Mouse (Mus musculus) heart, embryonic 16.5 days (tissue): Measurements from ENCODE around the gene Pgpep1. TPM values are rescaled to one million over a fixed set of nuclear protein-coding genes. Genes with fewer than 3 reads are reported as not detected.
A peak's percentile ranks its signal among the peaks of the same experiment; 100 is the strongest.

Experiments
- ATAC-seq: fragments of 200-750 bp; cut with Nextera tagmentation; replicated peaks from 2 replicates; pipeline ENCODE4 v1.8.0; 2017; ENCODE audit warnings: moderate number of reproducible peaks; ENCODE audit not compliant: insufficient read depth, low FRiP score; ENCODE audit errors: extremely low read depth
- H3K27ac ChIP-seq: fragments of 300-500 bp; sonication (generic); 2 replicates; pipeline ENCODE4 v1.5.1; 2014; ENCODE audit warnings: mild to moderate bottlenecking, low read length, control low read depth, moderate library complexity
- H3K27me3 ChIP-seq: fragments of 300-500 bp; sonication (generic); 2 replicates; pipeline ENCODE4 v1.6.1; 2014; ENCODE audit warnings: low read length, mixed read lengths; ENCODE audit not compliant: control insufficient read depth, insufficient read depth
- H3K36me3 ChIP-seq: fragments of 300-500 bp; sonication (generic); 2 replicates; pipeline ENCODE4 v1.6.1; 2014; ENCODE audit not compliant: control insufficient read depth, insufficient read depth
- H3K4me1 ChIP-seq: fragments of 300-500 bp; sonication (generic); 2 replicates; pipeline ENCODE4 v1.6.1; 2014; ENCODE audit warnings: low read length, mixed read lengths; ENCODE audit not compliant: control insufficient read depth, insufficient read depth
- H3K4me2 ChIP-seq: fragments of 300-500 bp; sonication (generic); 2 replicates; pipeline ENCODE4 v1.6.1; 2014; ENCODE audit warnings: low read depth, mild to moderate bottlenecking, control low read depth, low read length
- H3K4me3 ChIP-seq: fragments of 300-500 bp; sonication (generic); 2 replicates; pipeline ENCODE4 v1.5.1; 2014; ENCODE audit warnings: mild to moderate bottlenecking, control low read depth, low read length
- H3K9ac ChIP-seq: fragments of 300-500 bp; sonication (generic); 2 replicates; pipeline ENCODE4 v1.6.1; 2014; ENCODE audit warnings: low read length, control low read depth
- H3K9me3 ChIP-seq: fragments of 300-500 bp; sonication (generic); replicated peaks from 2 replicates; pipeline ENCODE4 v1.6.1; 2016; ENCODE audit warnings: low read length; ENCODE audit not compliant: control insufficient read depth
- WGBS: fragments of 180-500 bp; shearing (Covaris S2); extraction: QIAGEN DNeasy Blood & Tissue Kit; methylation state at CpG from one replicate; pipeline ENCODE4 v1.1.7; 2014; 5-methylcytosine and 5-hydroxymethylcytosine counted together
- polyA plus RNA-seq: library from polyadenylated mRNA; unstranded; fragments of >200 nt; fragmentation: Nextera tagmentation; extraction: Ambion mirVana; gene quantifications from 2 replicates; pipeline ENCODE4 v1.2.1, GENCODE M21; 2015

Pgpep1 gene
- polyA plus RNA-seq, 1 experiment from 2014 or later, result 36.7 TPM

DNA sequence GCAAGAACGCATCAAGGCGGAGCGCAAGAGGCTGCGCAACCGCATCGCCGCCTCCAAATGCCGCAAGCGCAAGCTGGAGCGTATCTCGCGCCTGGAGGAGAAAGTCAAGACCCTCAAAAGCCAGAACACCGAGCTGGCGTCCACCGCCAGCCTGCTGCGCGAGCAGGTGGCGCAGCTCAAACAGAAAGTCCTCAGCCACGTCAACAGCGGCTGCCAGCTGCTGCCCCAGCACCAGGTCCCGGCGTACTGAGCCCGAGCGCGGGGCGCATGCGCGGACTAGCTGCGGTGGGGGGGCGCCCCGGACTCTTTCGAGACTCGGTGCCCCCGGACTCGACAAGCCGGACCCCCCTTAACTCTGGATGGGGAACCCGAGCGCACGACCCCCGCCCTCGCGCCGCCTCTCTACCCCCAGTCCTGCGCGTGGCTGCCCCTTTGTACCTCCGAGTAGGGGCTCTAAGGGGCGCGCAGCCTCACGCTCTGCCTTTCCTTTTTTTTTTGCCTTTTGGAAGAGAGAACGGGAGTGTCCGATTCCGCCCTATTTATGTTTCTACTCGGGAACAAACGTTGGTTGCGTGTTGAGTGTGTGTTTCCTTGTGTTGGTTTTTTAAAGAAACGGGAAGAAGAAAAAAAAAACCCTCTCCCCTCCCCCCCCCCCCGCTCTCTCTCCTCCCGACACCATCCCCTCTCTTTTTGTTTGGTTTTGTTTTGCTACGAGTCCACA, 39.8 kb upstream of the Pgpep1 start:
- H3K4me3 ChIP-seq, result peak overlapping the region; percentile 88
- peak overlapping the region; percentile 99 for H3K27ac ChIP-seq
- no peak for ATAC-seq
- no peaks in the 10 kb centered on the region for H3K27me3 ChIP-seq
- H3K4me2 ChIP-seq, result peak overlapping the region; percentile 73
- H3K36me3 ChIP-seq, result 0 out of 2 replicates have a peak, but pooled peaks cover 2% of the 10 kb centered on the region
- whole genome bisulfite sequencing, result under 1% methylated on average over 56 of the region's 59 CpGs
- H3K4me1 ChIP-seq, result peaks cover 45% of the 10 kb centered on the region
- peak overlapping the region; percentile 99 for H3K9ac ChIP-seq
- no peaks in the 10 kb centered on the region for H3K9me3 ChIP-seq

DNA sequence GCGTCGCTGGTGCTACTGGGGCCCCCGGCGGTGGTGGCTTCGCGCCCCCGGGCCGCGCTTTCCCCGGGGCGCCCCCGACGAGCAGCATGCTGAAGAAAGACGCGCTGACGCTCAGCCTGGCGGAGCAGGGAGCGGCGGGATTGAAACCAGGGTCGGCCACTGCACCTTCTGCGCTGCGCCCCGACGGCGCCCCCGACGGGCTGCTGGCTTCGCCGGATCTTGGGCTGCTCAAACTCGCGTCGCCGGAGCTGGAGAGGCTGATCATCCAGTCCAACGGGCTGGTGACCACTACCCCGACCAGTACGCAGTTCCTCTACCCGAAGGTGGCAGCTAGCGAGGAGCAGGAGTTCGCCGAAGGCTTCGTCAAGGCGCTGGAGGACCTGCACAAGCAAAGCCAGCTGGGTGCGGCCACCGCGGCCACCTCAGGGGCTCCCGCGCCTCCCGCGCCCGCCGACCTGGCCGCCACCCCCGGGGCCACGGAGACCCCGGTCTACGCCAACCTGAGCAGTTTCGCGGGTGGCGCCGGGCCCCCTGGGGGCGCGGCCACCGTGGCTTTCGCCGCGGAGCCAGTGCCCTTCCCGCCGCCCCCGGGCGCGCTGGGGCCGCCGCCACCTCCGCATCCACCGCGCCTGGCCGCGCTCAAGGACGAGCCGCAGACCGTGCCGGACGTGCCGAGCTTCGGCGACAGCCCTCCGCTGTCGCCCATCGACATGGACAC, 39.1 kb upstream of the Pgpep1 start:
- under 1% methylated on average over 87 of the region's 89 CpGs for WGBS
- Histone ChIP-seq H3K36me3 (0 out of 2 replicates have a peak, but pooled peaks cover 2% of the 10 kb centered on the region), H3K9me3 (no peaks in the 10 kb centered on the region), H3K9ac (peak overlapping the region; percentile 99), H3K4me1 (peaks cover 46% of the 10 kb centered on the region), H3K4me2 (peak overlapping the region; percentile 73), H3K27me3 (no peaks in the 10 kb centered on the region), H3K4me3 (peak overlapping the region; percentile 88), H3K27ac (peak overlapping the region; percentile 99)
- peak; percentile 0 for ATAC-seq

DNA sequence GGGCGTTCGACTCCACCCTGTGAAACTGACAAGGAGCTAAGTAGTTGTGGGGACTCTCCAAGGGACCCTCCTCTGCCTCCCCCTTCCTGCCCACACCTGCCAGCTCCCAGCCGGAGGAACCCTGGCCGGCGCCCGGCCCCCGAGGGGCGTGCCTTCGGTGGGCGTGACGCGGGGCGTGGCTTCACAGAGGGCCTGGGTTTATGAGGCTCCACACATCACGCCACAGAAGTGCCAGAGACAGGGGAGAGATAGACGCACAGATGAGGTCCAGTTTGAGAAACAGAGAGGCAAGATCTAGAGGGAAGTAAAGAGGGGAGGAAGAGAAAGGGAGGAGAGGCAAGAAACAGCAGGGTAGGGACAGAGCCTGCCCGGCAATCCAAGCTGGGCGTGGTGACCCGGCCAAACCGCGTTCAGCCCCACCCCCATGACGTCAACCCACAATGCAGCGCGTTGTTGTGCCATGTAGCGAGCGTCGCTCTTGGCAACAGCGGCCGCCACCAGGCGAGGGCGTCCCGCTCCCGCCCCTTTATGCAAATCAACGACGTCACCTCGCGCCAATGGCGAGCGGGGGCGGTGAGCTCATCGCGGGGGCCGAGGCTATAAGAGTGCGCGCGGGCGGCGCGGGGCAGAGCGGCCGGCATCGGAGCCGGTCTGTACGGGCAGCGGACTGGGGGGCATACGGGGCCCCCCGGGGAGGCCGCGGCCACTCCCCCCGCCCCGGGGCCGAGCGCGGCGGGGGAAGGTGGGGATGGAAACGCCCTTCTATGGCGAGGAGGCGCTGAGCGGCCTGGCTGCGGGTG, 38.3 kb upstream of the Pgpep1 start, which contains the start of gene Jund:
Jund (plus strand) TSS at position 640 of the 800 bp plus-strand sequence.
- peak within 1 kb of the TSS; percentile 73 for H3K4me2 ChIP-seq
- H3K4me1 ChIP-seq, result peaks cover 48% of the 10 kb centered on the region
- 0 out of 2 replicates have a peak, but pooled peaks cover 2% of the 10 kb centered on the region for H3K36me3 ChIP-seq
- ATAC-seq, result peak; percentile 87
- H3K9me3 ChIP-seq, result no peaks in the 10 kb centered on the region
- no peaks in the 10 kb centered on the region for H3K27me3 ChIP-seq
- peak within 1 kb of the TSS; percentile 99 for H3K27ac ChIP-seq
- H3K9ac ChIP-seq, result peak within 1 kb of the TSS; percentile 99
- peak within 1 kb of the TSS; percentile 88 for H3K4me3 ChIP-seq
- under 1% methylated on average over 69 of the region's 69 CpGs for WGBS

DNA sequence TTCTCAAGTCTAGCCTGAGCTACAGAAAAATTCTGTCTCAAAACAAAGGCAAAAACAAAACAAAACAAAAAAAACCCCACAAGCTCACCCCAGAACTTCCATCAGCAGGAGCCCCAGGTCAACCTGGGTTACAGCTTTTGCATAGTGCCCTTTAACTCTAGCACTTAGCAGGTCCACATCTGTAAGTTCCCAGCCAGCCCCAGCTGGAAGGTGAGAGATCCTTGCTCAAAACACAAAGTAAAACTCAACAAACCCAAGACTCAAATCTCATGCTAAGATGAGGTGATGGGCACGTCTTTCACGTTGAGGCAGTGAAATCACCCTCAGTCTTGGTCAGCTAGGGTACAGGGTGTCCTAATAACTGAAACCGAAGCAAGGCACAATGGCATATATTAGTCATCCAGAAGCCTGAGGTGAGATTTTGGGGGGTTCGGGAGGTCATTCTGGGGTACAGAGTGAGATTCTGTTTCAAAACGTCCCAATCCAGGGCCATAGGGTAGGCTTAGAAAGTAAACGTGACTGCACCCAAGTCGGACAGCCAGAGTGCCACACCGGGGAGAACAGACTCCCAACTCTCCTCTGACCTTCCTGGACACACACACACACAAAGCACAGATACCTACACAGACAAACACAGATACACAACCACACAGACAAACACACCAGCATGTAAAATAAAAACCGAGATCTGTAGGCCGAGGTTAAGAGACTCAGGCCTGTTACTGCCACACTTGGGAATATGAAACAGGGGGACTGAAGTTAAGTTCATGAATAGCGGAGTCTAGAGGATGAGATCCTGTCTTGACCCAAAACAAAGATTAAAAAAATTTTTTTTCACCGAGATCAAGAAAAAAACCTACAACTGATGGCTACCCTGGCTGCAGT, 37.4 kb upstream of the Pgpep1 start:
- Histone ChIP-seq H3K36me3 (0 out of 2 replicates have a peak, but pooled peaks cover 2% of the 10 kb centered on the region), H3K27ac (peak overlapping the region; percentile 97), H3K4me2 (peak overlapping the region; percentile 73), H3K27me3 (no peaks in the 10 kb centered on the region), H3K4me3 (peak overlapping the region; percentile 60), H3K9me3 (no peaks in the 10 kb centered on the region), H3K9ac (peak overlapping the region; percentile 74), H3K4me1 (peaks cover 50% of the 10 kb centered on the region)
- no peak for ATAC-seq
- 61% methylated on average over 12 of the region's 12 CpGs for WGBS

DNA sequence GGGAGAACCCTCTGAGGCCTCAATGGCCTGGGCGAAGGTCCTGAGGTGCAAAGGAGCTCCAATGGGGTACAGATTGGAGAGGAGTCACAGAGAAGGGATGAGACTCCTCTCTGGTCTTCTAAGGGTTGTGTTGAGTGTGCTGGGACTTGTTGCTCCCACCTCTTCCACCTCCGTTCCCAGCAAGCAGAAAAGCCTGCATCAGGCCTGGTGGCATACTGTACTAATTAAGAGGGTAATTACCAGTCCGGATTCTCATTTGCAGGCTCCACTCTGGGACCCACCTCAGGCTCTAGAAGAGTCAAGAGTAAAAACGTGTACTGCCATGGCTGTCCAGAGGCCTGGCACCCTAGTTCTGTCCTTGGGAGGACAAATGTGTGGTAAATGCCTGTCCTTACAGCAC, 36.8 kb upstream of the Pgpep1 start:
- peak overlapping the region; percentile 62 for H3K4me2 ChIP-seq
- no peak overlapping the region; the same call in 1 of the 2 replicates for H3K4me3 ChIP-seq
- no peak for ATAC-seq
- H3K9me3 ChIP-seq, result no peaks in the 10 kb centered on the region
- H3K27ac ChIP-seq, result peak overlapping the region; percentile 97
- H3K27me3 ChIP-seq, result no peaks in the 10 kb centered on the region
- 42% methylated on average over 4 of the region's 4 CpGs for WGBS
- H3K9ac ChIP-seq, result peak overlapping the region; percentile 74
- 0 out of 2 replicates have a peak, but pooled peaks cover 2% of the 10 kb centered on the region for H3K36me3 ChIP-seq
- peaks cover 49% of the 10 kb centered on the region for H3K4me1 ChIP-seq

DNA sequence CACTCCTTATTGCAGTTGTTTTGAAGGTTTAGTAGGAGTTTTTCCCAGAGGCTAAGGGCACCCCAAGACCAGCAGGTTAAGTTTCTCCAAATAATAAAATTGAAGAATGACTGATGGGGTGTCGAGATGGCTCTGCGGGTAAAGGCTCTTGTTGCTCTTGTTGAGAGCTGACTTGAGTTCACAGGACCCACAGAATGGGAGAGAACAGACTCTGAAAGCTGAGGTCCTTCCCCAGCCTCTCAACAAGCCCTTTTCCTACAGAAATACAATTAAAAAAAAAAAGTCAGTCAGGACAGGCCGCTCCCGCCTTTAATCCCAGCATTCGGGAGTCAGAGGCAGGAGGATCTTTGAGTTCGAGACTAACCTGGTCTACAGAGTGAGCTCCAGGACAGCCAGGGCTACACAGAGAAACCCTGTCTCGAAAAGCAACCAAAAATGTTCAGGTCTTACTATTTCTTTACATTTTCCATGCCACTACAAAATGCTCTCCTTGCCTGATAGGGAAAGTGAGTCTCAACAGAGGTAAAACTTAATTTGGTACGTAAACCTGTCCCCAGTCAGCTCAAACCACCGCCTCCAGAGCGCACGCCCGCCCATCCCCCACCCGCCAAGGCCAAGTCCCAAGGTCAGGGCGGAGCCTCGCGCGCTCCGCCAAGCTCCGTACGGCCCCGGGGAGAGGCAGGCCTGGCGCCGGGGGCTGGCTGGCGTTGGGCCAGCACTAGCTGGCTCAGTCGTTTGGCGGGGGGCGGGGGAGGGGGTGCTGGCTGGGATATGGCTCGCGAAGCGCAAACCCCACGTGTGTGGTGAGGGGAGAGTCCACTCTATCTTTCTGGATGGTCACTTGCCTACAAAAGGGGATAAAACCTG, 36.1 kb upstream of the Pgpep1 start:
- Histone ChIP-seq H3K9ac (peak overlapping the region; percentile 74), H3K27ac (peak overlapping the region; percentile 97), H3K36me3 (0 out of 2 replicates have a peak, but pooled peaks cover 2% of the 10 kb centered on the region), H3K4me1 (peaks cover 49% of the 10 kb centered on the region), H3K9me3 (no peaks in the 10 kb centered on the region), H3K27me3 (no peaks in the 10 kb centered on the region), H3K4me3 (peak overlapping the region; percentile 27), H3K4me2 (peak overlapping the region; percentile 62)
- peak; percentile 11 for ATAC-seq
- 3% methylated on average over 31 of the region's 31 CpGs for WGBS

DNA sequence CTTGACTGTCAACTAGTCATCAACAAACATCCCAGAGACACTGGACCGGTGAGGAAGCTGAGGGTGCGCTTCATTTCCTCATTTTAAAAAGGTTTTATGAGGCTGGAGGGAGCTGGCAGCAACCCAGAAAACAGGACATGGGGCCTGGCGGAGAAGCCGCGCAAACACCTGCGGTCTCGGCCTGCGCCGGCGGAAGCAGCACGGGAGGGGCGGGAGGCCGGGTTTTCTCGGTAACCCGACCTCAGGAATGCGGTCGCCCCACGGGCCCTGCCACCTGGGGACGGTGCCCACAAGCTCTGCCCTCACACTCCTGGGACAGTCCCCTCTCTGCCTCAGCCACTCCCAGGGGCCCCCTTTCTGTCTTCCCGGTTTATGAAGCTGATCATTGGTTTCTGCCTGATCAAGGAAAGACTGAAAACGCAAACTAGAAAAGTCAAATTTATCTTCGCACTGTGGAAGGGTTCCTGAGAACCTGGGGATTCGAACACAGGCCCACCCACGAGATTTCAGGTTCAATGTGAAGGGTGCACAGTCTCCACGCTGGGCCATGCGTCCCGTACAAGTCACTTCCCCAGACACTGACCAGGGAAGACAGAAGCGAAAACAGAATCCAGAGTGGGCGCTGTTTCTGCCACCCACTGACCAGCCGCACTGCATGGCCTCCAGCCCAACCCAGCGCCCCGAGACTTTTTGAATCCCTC, 35.3 kb upstream of the Pgpep1 start:
- Histone ChIP-seq H3K4me2 (peak overlapping the region; percentile 23), H3K27ac (peak overlapping the region; percentile 97), H3K9ac (peak overlapping the region; percentile 74), H3K9me3 (no peaks in the 10 kb centered on the region), H3K36me3 (no peaks in the 10 kb centered on the region), H3K4me3 (no peak overlapping the region), H3K4me1 (peaks cover 44% of the 10 kb centered on the region), H3K27me3 (no peaks in the 10 kb centered on the region)
- WGBS, result 38% methylated on average over 32 of the region's 32 CpGs
- ATAC-seq, result no peak
